Mouse (Mus musculus) bone marrow macrophage, adult 2 months (primary cell): Measurements from ENCODE around the gene Eif5.

Experiments used
- CTCF ChIP-seq: IDR thresholded peaks from 2 replicates; pipeline ENCODE4 v1.5.1; 2012; ENCODE audit warnings: low read depth, mild to moderate bottlenecking, low read length, moderate library complexity
- POLR2A ChIP-seq: IDR thresholded peaks from 2 replicates; pipeline ENCODE4 v1.6.1; 2012; ENCODE audit warnings: mild to moderate bottlenecking, low read depth, low read length, borderline replicate concordance

GRCm38 (mm10) chr12:111527643-111528281 is 10.1 kb upstream of the Eif5 start:
- TF ChIP-seq CTCF (no peak), POLR2A (no peak)
